Mouse (Mus musculus): ENCODE measurements at regions not wholly inside any gene's neighbourhood (a gene's known extent, or its start where the extent isn't known, plus 50 kb on each side); places are given as distances from the start of the nearest gene placed in this dataset.

DNA sequence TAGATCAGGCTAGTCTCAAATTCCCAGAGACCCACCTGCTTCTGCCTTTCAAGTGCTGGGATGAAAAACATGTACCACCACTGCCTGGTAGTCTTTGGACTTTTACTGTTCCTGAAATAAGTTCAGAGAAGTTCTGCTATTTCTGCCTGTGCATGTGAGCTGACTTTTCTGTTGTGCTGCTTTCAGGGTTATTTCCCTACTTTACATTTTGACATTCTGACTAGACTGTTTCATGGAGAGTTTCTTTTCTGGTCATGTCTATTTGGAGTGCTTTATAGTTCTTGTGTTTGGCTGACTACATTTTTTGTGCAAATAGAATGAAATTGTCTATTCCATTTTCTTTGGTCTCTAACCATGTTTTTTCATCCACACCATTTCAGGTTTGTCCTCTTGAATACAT lies 109.5 kb upstream of the Tbc1d2b start:
- no peaks in the 10 kb centered on the region for H3K79me2 ChIP-seq (replicated peaks; ENCODE audit: control insufficient read depth, extremely low read depth, insufficient read depth, poor library complexity, severe bottlenecking)
- H3K4me1 ChIP-seq (ENCODE audit: control insufficient read depth in 1 of 2, insufficient read depth in 2 of 2), result peaks cover 0 to 13% of the 10 kb centered on the region in 2 experiments; a peak in 2 of 4 replicates
- no peak overlapping the region for H3K27ac ChIP-seq (ENCODE audit: insufficient read depth, low read depth)
- peak; percentile 54 for DNase-seq (ENCODE audit: extremely low read depth)
- in situ Hi-C loops (cut with MboI; ENCODE audit: low pct_ligation_motif_present, low pct_unique_long_range_greater_than_20kb, low sequenced_read_pairs), result no loop called here
- dilution Hi-C loops (cut with MboI; ENCODE audit: extremely low pct_ligation_motif_present, extremely low pct_unique_long_range_greater_than_20kb, low sequenced_read_pairs), result no loop called here
- TF ChIP-seq BHLHE40 (IDR thresholded peaks at IDR 0.05; ENCODE audit: low read depth, low read length) (peak; percentile 71), EP300 (IDR thresholded peaks at IDR 0.05; ENCODE audit: low read length) (peak; percentile 57; the same call in 1 of the 2 replicates), RAD21 (IDR thresholded peaks at IDR 0.05; ENCODE audit: low read depth, low read length) (no peak), MEF2A (IDR thresholded peaks at IDR 0.05; ENCODE audit: borderline replicate concordance, low read depth, low read length) (peak; percentile 73; the same call in 1 of the 2 replicates), IRF4 (IDR thresholded peaks at IDR 0.05; ENCODE audit: low read depth, low read length) (peak; percentile 49; the same call in 1 of the 2 replicates)
- no peaks in the 10 kb centered on the region for H3K36me3 ChIP-seq (replicated peaks in 1 of 2; ENCODE audit: control insufficient read depth in 1 of 2, insufficient read depth in 1 of 2, low read length in 1 of 2)
- H3K4me3 ChIP-seq (replicated peaks in 1 of 3; ENCODE audit: low read depth in 2 of 3, low read length in 2 of 3, poor library complexity in 1 of 3), result no peak overlapping the region
- no peak overlapping the region for H3K4me2 ChIP-seq (ENCODE audit: insufficient read depth, low read depth, poor library complexity, severe bottlenecking)
- no peaks in the 10 kb centered on the region for H3K9me3 ChIP-seq (replicated peaks; ENCODE audit: low read length)
- H3K27me3 ChIP-seq (replicated peaks), result no peaks in the 10 kb centered on the region
- H3K9ac ChIP-seq (ENCODE audit: insufficient read depth, low read depth), result no peak overlapping the region

- DNase-seq (ENCODE audit: extremely low read depth), result no peak
- dilution Hi-C loops (cut with MboI; ENCODE audit: extremely low pct_ligation_motif_present, extremely low pct_unique_long_range_greater_than_20kb, low sequenced_read_pairs) (no loop called here), in situ Hi-C loops (cut with MboI; ENCODE audit: low pct_ligation_motif_present, low pct_unique_long_range_greater_than_20kb, low sequenced_read_pairs) (no loop called here)
- H3K79me2 ChIP-seq (replicated peaks; ENCODE audit: control insufficient read depth, extremely low read depth, insufficient read depth, poor library complexity, severe bottlenecking), result no peaks in the 10 kb centered on the region
- no peak overlapping the region for H3K4me3 ChIP-seq (replicated peaks in 1 of 3; ENCODE audit: low read depth in 2 of 3, low read length in 2 of 3, poor library complexity in 1 of 3)
- no peak for TF ChIP-seq NELFE (IDR thresholded peaks at IDR 0.05; ENCODE audit: low read depth, low read length)
- TF ChIP-seq CTCF (conservative IDR thresholded peaks at IDR 0.05 in 1 of 2, IDR thresholded peaks at IDR 0.05 in 1 of 2; ENCODE audit: low read depth in 2 of 2, low read length in 2 of 2), result no peak
- no peak for TF ChIP-seq BHLHE40 (IDR thresholded peaks at IDR 0.05; ENCODE audit: low read depth, low read length)
- no peak for TF ChIP-seq PAX5 (IDR thresholded peaks at IDR 0.05; ENCODE audit: low read length)
- no peak for TF ChIP-seq SMC3 (IDR thresholded peaks at IDR 0.05; ENCODE audit: low read depth, low read length)
- no peak for TF ChIP-seq TCF12 (IDR thresholded peaks at IDR 0.05; ENCODE audit: low read depth, low read length)
- TF ChIP-seq CHD2 (IDR thresholded peaks at IDR 0.05; ENCODE audit: low read length), result no peak
- TF ChIP-seq CHD1 (IDR thresholded peaks at IDR 0.05; ENCODE audit: low read depth, low read length), result no peak
- TF ChIP-seq POLR2A (IDR thresholded peaks at IDR 0.05; ENCODE audit: low read depth, low read length), result no peak
- no peak for TF ChIP-seq HCFC1 (IDR thresholded peaks at IDR 0.05; ENCODE audit: low read depth, low read length)
- no peak for TF ChIP-seq GABPA (IDR thresholded peaks at IDR 0.05; ENCODE audit: insufficient replicate concordance, low read depth, low read length)
- TF ChIP-seq TBP (conservative IDR thresholded peaks at IDR 0.05; ENCODE audit: low read depth, low read length), result no peak
- TF ChIP-seq MYC (IDR thresholded peaks at IDR 0.05; ENCODE audit: low read depth, low read length), result no peak
- TF ChIP-seq RCOR1 (conservative IDR thresholded peaks at IDR 0.05; ENCODE audit: low read depth, low read length), result no peak
- no peak for TF ChIP-seq KAT2A (IDR thresholded peaks at IDR 0.05; ENCODE audit: insufficient replicate concordance, low read length)
- H3K4me2 ChIP-seq (ENCODE audit: insufficient read depth, low read depth, poor library complexity, severe bottlenecking), result no peak overlapping the region
- H3K9ac ChIP-seq (ENCODE audit: insufficient read depth, low read depth), result no peak overlapping the region
- H3K4me1 ChIP-seq (ENCODE audit: control insufficient read depth in 1 of 2, insufficient read depth in 2 of 2), result no peaks in the 10 kb centered on the region
- H3K27me3 ChIP-seq (replicated peaks), result no peaks in the 10 kb centered on the region
- no peak overlapping the region for H3K27ac ChIP-seq (ENCODE audit: insufficient read depth, low read depth)
- H3K36me3 ChIP-seq (replicated peaks in 1 of 2; ENCODE audit: control insufficient read depth in 1 of 2, insufficient read depth in 1 of 2, low read length in 1 of 2), result no peaks in the 10 kb centered on the region
- H3K9me3 ChIP-seq (replicated peaks; ENCODE audit: low read length), result no peaks in the 10 kb centered on the region
These were observed 99.0 kb upstream of the Tbc1d2b start for GRCm38 (mm10) chr9:90369568-90369967.
